Mouse (Mus musculus) olfactory bulb, adult 2 months (tissue): ENCODE measurements around the gene Dusp13. TPM values are rescaled to one million over a fixed set of nuclear protein-coding genes. Genes with fewer than 3 reads are reported as not detected.

ENCODE experiments used
- H3K27ac ChIP-seq: fragments of 200-500 bp; 2 replicates; pipeline ENCODE4 v1.5.1; 2012; ENCODE audit warnings: low read depth, low read length; ENCODE audit not compliant: insufficient read depth
- H3K4me1 ChIP-seq: fragments of 200-500 bp; 2 replicates; pipeline ENCODE4 v1.6.1; 2012; ENCODE audit warnings: low read length; ENCODE audit not compliant: control insufficient read depth, insufficient read depth
- H3K4me3 ChIP-seq: fragments of 200-500 bp; 2 replicates; pipeline ENCODE4 v1.5.1; 2012; ENCODE audit warnings: mild to moderate bottlenecking, low read depth, low read length, moderate library complexity; ENCODE audit not compliant: insufficient read depth
- CTCF ChIP-seq: fragments of 200-500 bp; IDR thresholded peaks from 2 replicates; pipeline ENCODE4 v1.5.1; 2012; ENCODE audit warnings: low read depth, mild to moderate bottlenecking, low read length, moderate library complexity; ENCODE audit not compliant: insufficient read depth
- POLR2A ChIP-seq: fragments of 200-500 bp; IDR thresholded peaks from 2 replicates; pipeline ENCODE4 v1.6.1; 2012; ENCODE audit warnings: mild to moderate bottlenecking, low read depth, low read length, moderate library complexity; ENCODE audit not compliant: insufficient read depth
- WGBS: fragments of 180-500 bp; shearing (Covaris S2); methylation state at CpG from one replicate; pipeline ENCODE4 v1.1.7; 2018; 5-methylcytosine and 5-hydroxymethylcytosine counted together
- polyA plus RNA-seq: library from polyadenylated mRNA; stranded (reverse); fragments of >200 nt; gene quantifications from 2 replicates; pipeline ENCODE4 v1.2.4, GENCODE M21; 2012; ENCODE audit warnings: low replicate concordance; ENCODE audit not compliant: missing spikeins, insufficient read depth, insufficient read length

The Dusp13 gene
- polyA plus RNA-seq, 1 experiment: not detected

DNA sequence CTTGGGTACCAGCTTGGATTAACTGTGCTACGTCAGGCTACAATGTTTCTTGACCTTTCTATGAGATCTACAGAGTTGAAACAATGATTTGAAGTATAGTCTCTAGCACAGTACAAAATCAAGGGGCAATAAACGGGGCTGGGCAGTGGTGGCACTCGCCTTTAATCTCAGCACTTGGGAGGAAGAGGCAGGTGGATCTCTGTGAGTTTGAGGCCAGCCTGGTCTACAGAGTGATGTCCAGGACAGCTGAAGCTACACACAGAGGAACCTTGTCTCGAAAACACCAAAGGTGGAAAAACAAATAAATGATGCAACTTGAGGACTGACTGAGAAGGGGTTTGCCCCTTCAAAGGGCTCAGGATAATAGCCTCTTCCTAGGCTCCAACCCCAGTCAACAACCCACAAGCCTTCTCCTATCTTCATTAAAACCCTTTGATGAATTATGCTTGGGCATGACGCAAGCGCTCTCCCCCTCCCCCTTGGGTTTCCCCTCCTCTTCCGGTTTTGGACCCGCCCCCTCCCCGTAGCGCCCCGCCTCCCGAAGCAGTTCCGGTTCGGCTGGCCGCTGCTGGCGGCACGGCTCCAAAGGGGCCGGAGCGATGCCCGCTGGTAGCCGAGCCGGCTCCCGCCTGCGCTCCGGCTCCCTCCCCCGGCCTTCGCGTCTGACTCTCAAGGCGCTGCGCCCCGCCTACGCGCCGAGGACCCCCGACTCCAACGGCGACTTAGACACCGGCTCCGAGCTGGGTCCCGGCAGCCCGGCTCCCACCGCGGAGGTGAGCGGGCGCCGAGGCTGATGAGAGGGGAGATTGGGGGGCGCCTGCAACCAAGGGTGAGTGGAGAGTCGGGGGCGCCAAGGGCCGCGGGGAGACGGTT lies 737 bp downstream of the Dusp13 start, which contains the start of gene Samd8:
TSS of gene Samd8 (plus strand) at position 524 of the 873 bp plus-strand sequence.
- TF ChIP-seq CTCF (no peak), POLR2A (peak; percentile 96)
- WGBS: 6% methylated on average over 51 of the region's 52 CpGs
- Histone ChIP-seq H3K4me1 (peaks cover 9% of the 10 kb centered on the region), H3K4me3 (peak within 1 kb of the TSS; percentile 86), H3K27ac (peak within 1 kb of the TSS; percentile 68)

DNA sequence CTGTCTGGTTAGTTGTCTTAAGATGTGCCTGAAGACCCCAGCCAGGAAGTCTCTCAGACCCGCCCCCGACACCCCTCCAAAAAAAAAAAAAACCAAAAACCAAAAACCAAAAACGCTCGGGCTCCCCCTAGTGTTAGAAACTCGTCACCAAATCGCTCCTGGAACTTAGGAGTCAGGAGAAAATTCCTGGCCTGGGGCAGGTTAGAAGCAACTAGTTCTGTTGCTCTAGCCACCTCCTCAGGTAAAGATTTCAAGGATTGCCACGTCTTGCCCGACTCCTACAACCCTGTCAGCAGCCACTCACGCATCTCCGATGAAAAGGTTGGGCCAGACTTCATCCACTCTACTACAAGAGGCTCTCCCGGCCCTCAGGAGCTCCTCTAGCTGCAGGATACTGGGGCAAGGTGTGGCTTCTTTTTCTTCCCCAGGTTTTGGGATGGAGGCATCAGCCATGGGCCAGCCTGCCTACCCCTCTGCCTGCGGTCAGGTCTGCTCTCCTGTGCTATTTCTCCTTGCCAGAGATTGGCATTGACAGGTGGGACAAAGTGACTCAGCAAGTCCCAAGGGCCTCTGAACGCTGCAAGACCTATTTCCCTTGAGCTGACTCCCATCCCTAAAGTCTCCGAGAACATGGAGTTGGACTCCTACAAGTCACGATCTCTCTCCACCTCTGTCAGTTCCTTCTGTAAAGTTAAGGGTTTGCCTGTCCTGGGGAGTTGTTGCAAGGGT lies 2.7 kb downstream of the Dusp13 start:
- TF ChIP-seq CTCF: no peak; the same call in 1 of the 2 replicates
- no peak for TF ChIP-seq POLR2A
- Histone ChIP-seq H3K4me3 (no peak overlapping the region), H3K27ac (no peak overlapping the region), H3K4me1 (0 out of 2 replicates have a peak, but pooled peaks cover 4% of the 10 kb centered on the region)
- WGBS: 47% methylated on average over 15 of the region's 15 CpGs

DNA sequence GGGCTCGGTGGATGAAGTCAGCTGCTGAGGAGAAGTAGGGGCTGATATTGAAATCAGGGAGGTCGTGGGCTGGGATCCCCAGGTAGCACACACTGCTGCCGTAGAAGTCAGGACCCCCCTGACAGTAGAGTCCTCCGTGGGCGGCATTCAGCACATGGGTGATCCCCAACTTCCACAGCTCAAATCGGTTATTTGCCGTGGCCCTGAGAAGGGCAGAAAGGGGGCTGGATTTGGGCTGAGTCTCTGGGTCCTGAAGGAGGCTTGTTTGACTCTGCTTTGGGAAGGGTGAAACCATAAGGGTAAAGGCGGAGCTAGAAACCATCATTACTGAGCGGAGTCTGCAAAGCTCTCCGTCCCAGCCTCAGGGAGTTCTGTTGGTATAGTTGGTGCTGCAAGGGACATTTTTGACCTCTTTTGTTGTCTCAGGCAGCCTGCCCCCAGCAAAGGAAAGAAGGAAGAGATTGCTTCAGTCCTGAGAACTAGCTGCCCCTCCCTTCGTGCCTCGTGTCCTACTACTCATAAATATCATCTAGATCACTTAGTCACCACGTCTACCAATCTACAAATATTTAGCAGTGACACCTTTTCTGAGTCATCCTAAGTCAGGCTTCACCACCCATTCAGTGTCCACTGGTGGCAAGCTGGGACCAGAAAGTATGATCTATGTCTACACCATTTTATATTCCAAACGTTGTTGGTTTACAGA lies 3.4 kb downstream of the Dusp13 start:
- WGBS: 74% methylated on average over 14 of the region's 14 CpGs
- H3K4me3 ChIP-seq: no peak overlapping the region
- H3K4me1 ChIP-seq: 0 out of 2 replicates have a peak, but pooled peaks cover 4% of the 10 kb centered on the region
- no peak overlapping the region for H3K27ac ChIP-seq
- TF ChIP-seq POLR2A (no peak), CTCF (no peak)

DNA sequence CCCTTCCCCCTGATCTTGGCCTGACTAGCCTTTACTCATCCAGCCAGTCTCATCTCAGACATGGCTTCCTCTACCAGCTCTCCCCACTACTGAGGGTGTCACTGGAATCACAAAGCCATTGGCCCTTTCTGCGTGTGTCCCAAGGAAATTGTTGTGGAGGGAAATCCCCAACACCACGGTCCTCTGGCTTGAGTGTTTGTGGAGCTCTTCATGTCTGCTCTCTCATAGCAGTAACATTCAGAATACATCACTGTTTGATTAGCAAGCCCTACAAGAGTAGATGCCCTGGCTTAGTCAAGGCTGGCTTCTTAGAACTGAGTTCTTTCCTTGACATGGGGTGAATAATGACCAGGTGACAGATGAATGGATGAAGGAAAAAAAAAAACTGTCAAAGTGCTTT lies 4.1 kb downstream of the Dusp13 start:
- 91% methylated on average over 2 of the region's 2 CpGs for WGBS
- no peak for TF ChIP-seq CTCF
- TF ChIP-seq POLR2A: no peak
- Histone ChIP-seq H3K27ac (no peak overlapping the region), H3K4me1 (0 out of 2 replicates have a peak, but pooled peaks cover 4% of the 10 kb centered on the region), H3K4me3 (no peak overlapping the region)

DNA sequence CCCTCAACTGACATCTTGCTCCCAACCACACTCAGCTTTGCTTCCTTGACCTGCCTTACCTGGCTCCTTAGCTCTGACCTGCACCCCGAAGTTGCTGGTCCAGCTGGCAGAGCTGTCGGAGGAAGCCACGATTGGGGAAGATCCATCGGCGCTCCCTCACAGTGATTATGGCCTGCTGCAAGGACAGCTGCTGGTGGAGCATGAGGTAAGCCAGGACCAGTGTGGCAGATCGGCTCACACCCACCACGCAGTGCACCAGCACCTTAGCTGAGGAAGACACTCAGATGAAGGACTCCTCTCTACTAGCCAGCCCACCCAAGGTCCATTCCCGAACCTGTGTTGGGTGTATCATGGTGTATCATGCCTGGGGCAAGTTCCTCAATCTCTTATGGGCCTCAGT lies 4.7 kb downstream of the Dusp13 start:
- TF ChIP-seq POLR2A (no peak), CTCF (no peak)
- Histone ChIP-seq H3K27ac (no peak overlapping the region), H3K4me3 (no peak overlapping the region), H3K4me1 (0 out of 2 replicates have a peak, but pooled peaks cover 4% of the 10 kb centered on the region)
- WGBS: 92% methylated on average over 8 of the region's 8 CpGs

DNA sequence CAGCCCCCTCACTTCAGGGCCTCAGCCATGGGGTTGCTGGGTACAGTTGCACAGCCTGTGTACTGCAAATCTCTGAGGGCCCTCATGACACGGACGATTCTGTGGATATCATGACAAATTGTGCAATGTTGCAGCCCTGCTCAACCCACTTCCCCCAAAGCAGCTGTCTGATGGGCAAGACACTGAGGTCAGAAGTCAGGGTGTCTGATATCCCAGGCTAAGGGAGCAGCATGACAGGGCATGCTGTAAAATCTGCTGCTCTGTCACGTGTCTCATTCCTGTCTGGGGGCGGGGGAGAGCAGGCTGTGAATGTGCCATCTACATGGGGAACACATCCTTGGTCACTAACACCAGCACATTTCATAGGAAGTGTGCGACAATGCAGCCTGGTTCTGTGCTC lies 5.8 kb downstream of the Dusp13 start:
- H3K4me3 ChIP-seq: no peak overlapping the region
- 77% methylated on average over 5 of the region's 5 CpGs for WGBS
- no peak overlapping the region for H3K27ac ChIP-seq
- H3K4me1 ChIP-seq: 0 out of 2 replicates have a peak, but pooled peaks cover 4% of the 10 kb centered on the region
- TF ChIP-seq POLR2A (no peak), CTCF (no peak)

DNA sequence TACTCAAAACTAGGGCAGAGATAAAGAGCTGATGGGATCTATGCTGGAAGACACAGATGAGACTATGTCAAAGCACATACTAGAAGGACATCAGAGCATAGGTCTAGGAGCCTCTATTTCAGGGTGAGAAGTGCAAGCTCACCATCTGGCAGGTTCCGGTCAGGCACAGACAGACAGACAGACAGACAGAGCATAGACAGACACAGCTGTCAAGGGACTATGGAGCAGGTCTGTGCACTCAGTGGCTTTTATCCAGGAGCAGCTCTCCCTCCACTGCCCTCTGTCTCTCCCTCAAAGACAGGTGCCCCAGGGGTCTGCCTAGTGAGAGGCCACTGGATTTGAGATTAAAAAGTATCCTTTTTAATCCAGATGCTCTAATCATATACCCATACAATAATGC lies 6.8 kb downstream of the Dusp13 start:
- Histone ChIP-seq H3K4me1 (0 out of 2 replicates have a peak, but pooled peaks cover 2% of the 10 kb centered on the region), H3K4me3 (no peak overlapping the region), H3K27ac (no peak overlapping the region)
- TF ChIP-seq POLR2A (no peak), CTCF (no peak)
- 91% methylated on average over 1 of the region's 1 CpGs for WGBS

DNA sequence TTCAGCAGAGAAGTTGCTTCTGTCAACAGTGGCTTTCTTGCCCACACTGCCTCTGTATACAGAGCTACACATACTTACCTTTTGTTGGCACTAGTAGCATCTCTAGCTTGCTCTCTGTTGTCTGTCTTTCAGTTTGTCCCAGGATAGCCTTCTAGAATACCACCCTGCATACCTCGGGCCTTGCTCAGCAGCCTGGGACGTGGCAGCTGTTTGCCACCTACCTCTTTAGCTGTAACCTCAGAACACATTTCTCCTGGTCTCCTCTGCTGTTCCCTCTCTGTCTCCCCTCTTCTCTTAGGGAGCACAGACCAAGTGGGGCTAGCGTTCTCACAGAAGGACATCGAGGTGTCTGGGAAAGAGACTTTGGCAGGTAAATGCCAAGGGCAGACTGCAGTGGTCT lies 8.5 kb downstream of the Dusp13 start:
- TF ChIP-seq CTCF (no peak), POLR2A (no peak)
- WGBS: 95% methylated on average over 4 of the region's 4 CpGs
- Histone ChIP-seq H3K4me1 (0 out of 2 replicates have a peak, but pooled peaks cover under 1% of the 10 kb centered on the region), H3K4me3 (no peak overlapping the region), H3K27ac (no peak overlapping the region)
